Mouse (Mus musculus): Measurements from ENCODE around the gene Tpm3.

Gene Tpm3

DNA sequence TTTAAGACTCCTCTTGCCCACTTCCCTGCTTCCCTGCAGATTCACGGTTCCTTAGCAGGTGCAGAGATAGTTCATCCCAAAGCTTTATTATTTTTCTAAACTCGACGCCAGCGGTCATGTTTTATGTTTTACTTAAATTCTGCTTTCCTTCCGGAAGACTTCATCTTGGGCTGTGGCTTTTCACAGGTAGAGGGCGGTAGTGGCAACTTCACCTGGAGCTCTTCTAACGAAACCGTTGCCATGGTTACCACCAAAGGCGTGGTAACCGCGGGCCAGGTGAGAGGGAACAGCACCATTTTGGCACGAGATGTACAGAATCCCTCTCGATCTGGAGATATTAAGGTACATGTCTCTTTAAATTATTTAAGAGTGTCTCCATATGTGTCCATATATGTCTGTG, 64.2 kb downstream of the Tpm3 start:
- no peak for DNase-seq (ENCODE audit: low spot score)

DNA sequence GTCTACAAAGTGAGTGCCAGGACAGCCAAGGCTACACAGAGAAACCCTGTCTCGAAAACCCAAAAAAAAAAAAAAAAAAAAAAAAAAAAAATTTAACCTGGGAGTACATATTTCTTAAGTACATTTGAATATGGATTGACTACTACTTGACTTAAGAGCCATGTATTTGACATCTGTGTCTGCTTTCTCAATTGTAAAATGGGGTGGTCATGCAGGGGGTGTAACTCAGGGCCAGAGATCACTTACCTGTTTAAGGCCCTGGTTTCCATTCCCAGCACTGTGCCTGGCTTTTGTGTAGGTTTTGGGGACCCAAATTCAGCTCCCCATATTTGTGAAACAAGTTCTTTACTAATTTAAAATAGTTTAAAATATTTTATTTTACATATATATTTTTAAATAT, 65.2 kb downstream of the Tpm3 start:
- DNase-seq (ENCODE audit: low spot score) = no peak

DNA sequence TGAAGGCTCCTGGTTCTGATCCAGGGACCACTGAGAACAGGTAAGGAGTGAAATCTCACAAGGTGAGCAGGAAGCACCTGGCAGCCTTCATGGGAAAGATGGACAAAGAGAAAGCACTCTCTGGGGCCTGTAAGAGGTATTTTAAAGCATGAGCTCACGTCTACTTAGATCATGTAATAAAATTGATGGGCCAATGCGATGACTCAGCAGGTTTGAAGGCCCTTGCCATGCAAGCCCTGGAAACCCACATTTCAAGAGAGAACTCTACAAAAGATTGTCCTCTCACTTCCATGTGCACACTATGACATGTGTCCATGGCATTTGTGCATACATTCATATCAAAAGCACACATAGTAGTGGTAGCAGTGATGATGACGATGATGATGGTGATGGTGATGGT, 67.5 kb downstream of the Tpm3 start:
- DNase-seq (ENCODE audit: low spot score) = no peak

DNA sequence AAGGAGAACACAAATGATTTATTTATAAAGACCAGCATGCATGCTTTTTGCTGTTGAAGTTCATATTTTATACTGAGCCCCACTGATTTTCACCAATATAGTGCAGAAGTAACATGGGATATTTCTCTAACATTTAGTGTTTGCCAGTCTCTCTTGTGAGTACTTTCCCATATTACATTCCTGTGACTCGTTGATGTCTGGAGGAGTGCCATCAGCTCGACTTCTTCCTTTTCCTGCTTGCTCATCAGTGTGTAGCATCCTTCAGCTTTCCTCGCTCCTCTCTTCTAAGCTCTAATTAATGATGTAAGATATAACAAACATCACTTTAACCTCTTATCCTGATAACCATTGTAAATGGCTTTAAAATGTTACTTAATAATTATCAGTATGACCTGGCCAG, 73.0 kb downstream of the Tpm3 start:
- no peak for DNase-seq (ENCODE audit: low spot score)

DNA sequence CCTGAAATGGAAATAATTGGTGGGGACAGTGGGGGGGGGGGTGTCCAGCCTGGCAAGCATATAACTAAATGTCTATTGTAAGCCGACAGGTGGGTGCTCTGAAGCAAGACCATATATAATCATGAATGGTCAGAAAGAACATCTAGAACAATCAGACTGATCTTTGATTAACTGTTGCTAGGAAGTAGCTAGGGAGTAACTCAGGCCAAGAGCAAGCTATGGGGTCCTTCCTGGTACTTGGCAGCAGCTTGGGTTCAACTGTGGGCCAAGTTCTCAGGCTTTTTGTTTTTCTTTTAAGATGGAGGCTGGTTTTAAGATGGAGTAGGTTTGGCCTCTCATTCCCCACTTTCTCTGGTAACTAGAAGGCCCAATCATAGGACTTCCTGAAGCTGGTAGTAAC, 74.2 kb downstream of the Tpm3 start:
- DNase-seq (ENCODE audit: low spot score) = no peak
